Mouse (Mus musculus): Measurements from ENCODE around the gene Ap4b1. TPM values are rescaled to one million over a fixed set of nuclear protein-coding genes. Genes with fewer than 3 reads are reported as not detected.

The Ap4b1 gene
- polyA plus RNA-seq (2014; fragmentation: Illumina TruSeq; extraction: RNeasy Lipid Tissue Mini Kit (QIAGEN cat#74804)) = 7.8 TPM

GRCm38 (mm10) chr3:103808891-103809798 is at the start of gene Ap4b1, which contains the start of the genes Dclre1b and Gm43064:
Ap4b1 (plus strand) TSS chr3:103809520.
Dclre1b (minus strand) TSS chr3:103809444.
Gm43064 (plus strand) TSS chr3:103809573.

DNA sequence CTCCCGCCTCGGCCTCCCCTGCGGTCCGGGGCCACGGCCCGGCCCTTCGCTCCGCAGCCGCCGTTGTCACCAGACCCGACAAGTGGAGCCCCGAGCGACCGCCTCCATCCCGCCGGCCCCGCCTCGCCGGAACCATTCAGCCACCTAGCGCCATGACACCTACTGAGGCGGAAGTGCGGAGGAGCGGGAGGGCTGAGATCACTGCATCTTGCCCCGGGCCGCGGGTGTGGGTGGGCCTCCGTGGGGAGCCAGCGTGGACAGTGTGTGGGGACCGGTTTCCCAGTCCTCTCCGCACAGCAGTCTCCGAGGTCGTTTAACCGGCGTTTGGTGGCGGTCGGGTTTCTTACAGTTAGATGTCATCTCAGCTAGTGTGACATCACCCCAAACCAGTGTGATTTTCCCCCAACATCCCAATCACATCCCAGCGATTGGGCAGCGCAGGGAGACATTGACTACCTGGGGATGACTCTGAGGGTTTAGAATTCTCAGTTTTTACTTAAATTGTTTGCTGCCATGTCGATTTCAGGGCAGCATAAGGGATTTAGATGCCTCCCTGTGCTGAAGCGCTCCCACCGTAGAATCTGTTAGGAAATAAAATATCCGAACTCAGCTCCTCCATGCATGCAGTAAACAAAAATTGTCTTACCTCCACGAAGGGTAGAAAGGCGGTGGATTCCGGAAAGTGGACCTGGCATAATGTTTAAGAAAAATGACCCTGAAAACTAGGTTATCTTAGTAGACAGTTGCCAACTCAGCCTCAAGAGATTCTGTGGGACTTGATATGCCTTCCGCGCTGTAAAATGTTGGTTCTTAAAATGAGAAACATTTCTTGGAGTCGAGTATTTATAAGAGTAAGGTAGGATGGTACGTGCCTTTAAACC is 17.9 kb upstream of the Ap4b1 start, which contains the start of gene Hipk1:
Hipk1 (minus strand) TSS at position 334 of the 881 bp plus-strand sequence.

GRCm38 (mm10) chr3:103832426-103832825 is 23.1 kb downstream of the Ap4b1 start, which contains the start of gene Bcl2l15:
Bcl2l15 (plus strand) TSS chr3:103832601.

DNA sequence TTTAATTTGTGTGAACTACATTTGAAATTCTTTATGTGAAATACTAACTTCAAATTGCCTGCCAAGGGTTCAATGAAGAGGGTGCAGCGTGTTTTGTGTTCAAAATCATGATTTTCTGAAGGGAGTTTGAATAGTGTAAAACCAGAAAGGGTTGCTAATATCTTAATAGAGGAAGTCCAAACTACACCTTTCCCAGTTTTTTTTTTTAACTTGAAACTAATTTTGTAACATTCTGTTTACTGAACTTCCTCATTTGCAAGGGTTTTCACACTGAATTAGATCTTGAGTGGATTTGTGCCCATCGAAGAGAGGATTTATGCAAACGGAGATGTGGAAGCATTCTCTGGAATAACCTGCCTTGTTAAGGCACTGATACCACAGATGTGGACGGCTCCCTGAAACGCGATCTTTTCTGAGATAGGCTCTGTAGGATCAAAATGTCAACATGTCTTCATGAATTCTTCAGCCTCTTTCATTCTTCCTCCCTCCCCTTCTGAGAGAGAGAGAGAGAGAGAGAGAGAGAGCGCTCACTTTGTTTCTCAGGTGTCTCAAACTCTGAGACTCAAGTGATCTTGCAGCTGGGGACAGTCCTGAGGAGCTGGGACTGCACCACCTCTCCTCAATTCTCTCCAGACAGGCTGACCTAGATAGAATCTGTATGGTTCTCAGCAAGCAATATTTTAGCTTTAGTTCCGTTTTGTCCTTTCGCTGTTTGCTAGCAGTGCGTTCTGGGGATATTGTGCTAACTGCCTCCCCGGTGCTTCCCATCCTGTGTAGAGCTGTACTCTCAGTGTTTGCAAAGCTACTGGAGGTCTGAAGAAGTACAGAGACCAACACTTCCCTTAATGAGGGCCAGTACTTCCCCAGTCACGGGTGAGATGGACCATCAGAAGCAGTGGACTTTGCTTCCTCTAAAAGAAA is 49.8 kb downstream of the Ap4b1 start, which contains the start of gene Ptpn22:
Ptpn22 (plus strand) TSS at position 915 of the 921 bp plus-strand sequence.

Other genes with a start within 250 kb of the Ap4b1 start
- 0.20 TPM for gene Syt6, start 234.3 kb upstream of the Ap4b1 start, polyA plus RNA-seq (2014; fragmentation: Illumina TruSeq; extraction: RNeasy Lipid Tissue Mini Kit (QIAGEN cat#74804))
- gene Atg4a-ps, start 163.5 kb upstream of the Ap4b1 start, polyA plus RNA-seq (2014; fragmentation: Illumina TruSeq; extraction: RNeasy Lipid Tissue Mini Kit (QIAGEN cat#74804)) = 0.23 TPM
- gene Olfml3, start 71.5 kb upstream of the Ap4b1 start, polyA plus RNA-seq (2014; fragmentation: Illumina TruSeq; extraction: RNeasy Lipid Tissue Mini Kit (QIAGEN cat#74804)) = 16.2 TPM
- gene Gm10964, start 70.2 kb upstream of the Ap4b1 start, polyA plus RNA-seq (2014; fragmentation: Illumina TruSeq; extraction: RNeasy Lipid Tissue Mini Kit (QIAGEN cat#74804)) = not detected
- gene Hipk1, start 18.0 kb upstream of the Ap4b1 start, polyA plus RNA-seq (2014; fragmentation: Illumina TruSeq; extraction: RNeasy Lipid Tissue Mini Kit (QIAGEN cat#74804)) = 103 TPM
- 11.6 TPM for gene Dclre1b, start 76 bp upstream of the Ap4b1 start, polyA plus RNA-seq (2014; fragmentation: Illumina TruSeq; extraction: RNeasy Lipid Tissue Mini Kit (QIAGEN cat#74804))
- gene Gm43064, start 53 bp downstream of the Ap4b1 start, polyA plus RNA-seq (2014; fragmentation: Illumina TruSeq; extraction: RNeasy Lipid Tissue Mini Kit (QIAGEN cat#74804)) = not detected
- gene Bcl2l15, start 23.1 kb downstream of the Ap4b1 start, polyA plus RNA-seq (2014; fragmentation: Illumina TruSeq; extraction: RNeasy Lipid Tissue Mini Kit (QIAGEN cat#74804)) = 0.83 TPM
- 62.3 TPM for gene Ptpn22, start 50.3 kb downstream of the Ap4b1 start, polyA plus RNA-seq (2014; fragmentation: Illumina TruSeq; extraction: RNeasy Lipid Tissue Mini Kit (QIAGEN cat#74804))
- 79.2 TPM for gene Rsbn1, start 104.6 kb downstream of the Ap4b1 start, polyA plus RNA-seq (2014; fragmentation: Illumina TruSeq; extraction: RNeasy Lipid Tissue Mini Kit (QIAGEN cat#74804))
- 43.4 TPM for gene Phtf1, start 158.6 kb downstream of the Ap4b1 start, polyA plus RNA-seq (2014; fragmentation: Illumina TruSeq; extraction: RNeasy Lipid Tissue Mini Kit (QIAGEN cat#74804))